Mouse (Mus musculus): ENCODE data around the gene Necap2.

Necap2 gene

GRCm38 (mm10) chr4:141031733-141032132 lies 46.4 kb downstream of the Necap2 start:
- no peak for DNase-seq (ENCODE audit: low spot score)

DNA sequence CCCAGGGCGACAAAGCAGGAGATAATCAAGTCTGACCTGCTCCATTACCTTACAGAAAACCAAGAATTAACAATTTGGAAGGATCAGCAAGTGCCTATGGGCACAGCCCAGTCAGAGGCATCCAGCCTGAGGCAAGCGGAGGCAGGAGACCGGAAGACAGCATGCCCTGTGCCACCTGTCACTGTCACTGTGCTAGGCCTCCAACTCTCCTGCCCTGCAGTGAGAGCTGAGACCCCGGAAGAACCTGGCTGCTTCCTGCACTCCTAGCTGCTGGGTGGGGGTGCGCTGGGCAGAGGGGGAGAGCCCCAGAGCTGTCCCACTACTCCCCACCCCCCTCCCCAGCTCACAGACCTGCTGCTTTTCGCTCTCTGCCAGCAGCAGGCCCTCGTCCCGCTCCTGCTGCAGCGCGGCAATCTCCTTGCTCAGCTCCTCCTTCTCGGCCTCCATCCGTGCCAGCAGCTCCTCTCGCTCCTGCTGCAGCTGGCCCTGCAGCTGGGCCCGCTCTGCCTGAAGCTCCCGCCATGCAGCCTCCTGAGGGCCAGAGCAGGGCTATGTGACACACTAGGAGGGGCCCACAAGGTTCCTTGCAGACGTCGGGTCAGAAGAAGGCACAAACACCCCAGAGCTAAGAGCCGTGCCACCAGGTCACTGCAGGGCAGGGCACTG lies 47.5 kb downstream of the Necap2 start:
- DNase-seq (ENCODE audit: low spot score), result no peak

- DNase-seq (ENCODE audit: low spot score), result no peak
These were observed 53.2 kb downstream of the Necap2 start for GRCm38 (mm10) chr4:141024992-141025391.

DNA sequence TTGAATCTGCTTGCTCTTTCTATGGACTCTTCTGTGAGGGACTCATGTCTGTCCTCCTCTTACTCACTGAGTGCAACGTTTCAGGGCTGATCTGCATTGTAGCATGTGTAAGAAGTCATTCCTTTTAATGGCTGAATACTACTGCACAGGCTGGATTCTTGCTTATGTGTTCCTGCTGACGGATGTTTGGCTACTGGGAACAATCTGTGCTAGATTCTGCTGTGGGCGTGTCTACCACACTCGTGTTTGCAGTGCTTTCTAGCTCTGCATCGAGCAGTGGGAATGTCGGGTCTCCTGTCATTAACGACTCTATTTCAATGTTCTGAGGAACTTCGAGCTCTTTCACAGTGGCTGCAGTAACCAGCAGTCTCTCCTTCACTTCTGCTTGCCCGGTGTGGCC lies 54.1 kb downstream of the Necap2 start:
- no peak for DNase-seq (ENCODE audit: low spot score)

GRCm38 (mm10) chr4:141021614-141021929 lies 56.6 kb downstream of the Necap2 start:
- no peak for DNase-seq (ENCODE audit: low spot score)

- DNase-seq (ENCODE audit: low spot score), result no peak
These were observed 57.1 kb downstream of the Necap2 start for GRCm38 (mm10) chr4:141020811-141021613.

GRCm38 (mm10) chr4:141020220-141020619 lies 57.9 kb downstream of the Necap2 start:
- no peak for DNase-seq (ENCODE audit: low spot score)

DNA sequence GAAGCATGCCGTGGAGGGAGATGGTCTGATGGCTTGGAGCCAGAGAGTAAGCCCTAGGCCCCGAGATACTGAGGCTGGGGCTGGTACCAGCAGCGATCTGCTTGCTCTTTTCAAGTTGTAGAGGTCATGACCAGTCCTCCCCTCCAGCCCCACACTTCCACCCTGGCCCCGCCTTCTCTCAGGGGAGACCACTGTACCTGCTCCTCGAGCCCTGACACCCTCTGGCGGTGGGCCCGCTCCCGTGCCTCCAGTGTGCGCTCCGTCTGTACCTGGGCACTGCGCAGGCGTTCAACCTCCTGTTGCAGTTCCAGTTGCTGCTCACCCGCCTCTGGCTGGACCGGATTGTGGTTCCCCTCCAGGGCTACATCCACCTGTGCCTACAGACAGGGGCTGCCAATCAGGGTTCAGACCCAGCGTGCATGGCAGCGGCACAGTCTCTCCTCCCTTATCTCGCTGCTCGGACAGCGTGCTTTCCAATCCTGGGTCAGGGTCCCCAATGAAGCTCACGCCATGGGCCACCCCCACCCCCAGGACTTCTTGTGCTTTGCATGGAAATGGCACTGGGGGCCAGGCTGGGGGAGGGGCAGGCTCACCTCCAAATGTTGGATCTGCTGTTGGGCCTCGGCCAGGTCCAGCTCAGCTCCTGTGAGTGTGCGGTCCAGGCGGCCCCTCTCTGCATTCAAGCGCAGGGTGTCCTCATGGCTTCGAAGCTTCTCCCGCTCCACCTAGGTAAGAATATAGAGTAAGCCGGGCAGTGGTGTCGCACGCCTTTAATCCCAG lies 60.3 kb downstream of the Necap2 start:
- no peak for DNase-seq (ENCODE audit: low spot score)

All from left cerebral cortex, adult 11 months (tissue).